Mouse (Mus musculus): ENCODE data around the gene Rnf212. TPM values are rescaled to one million over a fixed set of nuclear protein-coding genes. Genes with fewer than 3 reads are reported as not detected.

Gene Rnf212
- total and polyA plus RNA-seq, 3 experiments, result not detected

GRCm38 (mm10) chr5:108713691-108714090 lies 61.1 kb downstream of the Rnf212 start:
- Histone ChIP-seq H3K9ac (ENCODE audit: insufficient read depth, low read depth) (no peak overlapping the region), H3K27ac (ENCODE audit: insufficient read depth, low read depth) (no peak overlapping the region), H3K27me3 (replicated peaks) (peaks cover 24% of the 10 kb centered on the region), H3K9me3 (replicated peaks; ENCODE audit: low read length) (no peaks in the 10 kb centered on the region), H3K4me1 (ENCODE audit: control insufficient read depth in 1 of 2, insufficient read depth in 2 of 2) (0 out of 4 replicates have a peak, but pooled peaks cover 0 to 3% of the 10 kb centered on the region in 2 experiments), H3K36me3 (replicated peaks in 1 of 2; ENCODE audit: control insufficient read depth in 1 of 2, insufficient read depth in 1 of 2, low read length in 1 of 2) (no peaks in the 10 kb centered on the region), H3K4me3 (replicated peaks in 1 of 3; ENCODE audit: low read depth in 2 of 3, low read length in 2 of 3, poor library complexity in 1 of 3) (no peak overlapping the region), H3K4me2 (ENCODE audit: insufficient read depth, low read depth, poor library complexity, severe bottlenecking) (no peak overlapping the region), H3K79me2 (replicated peaks; ENCODE audit: control insufficient read depth, extremely low read depth, insufficient read depth, poor library complexity, severe bottlenecking) (no peaks in the 10 kb centered on the region)
- in situ Hi-C loops (cut with MboI; ENCODE audit: low pct_ligation_motif_present, low pct_unique_long_range_greater_than_20kb, low sequenced_read_pairs) (no loop called here), dilution Hi-C loops (cut with MboI; ENCODE audit: extremely low pct_ligation_motif_present, extremely low pct_unique_long_range_greater_than_20kb, low sequenced_read_pairs) (no loop called here)
- TF ChIP-seq CTCF (conservative IDR thresholded peaks at IDR 0.05 in 1 of 2, IDR thresholded peaks at IDR 0.05 in 1 of 2; ENCODE audit: low read depth in 2 of 2, low read length in 2 of 2), result no peak
- TF ChIP-seq ZKSCAN1 (IDR thresholded peaks at IDR 0.05; ENCODE audit: borderline replicate concordance, low read depth, low read length), result no peak
- TF ChIP-seq MAX (IDR thresholded peaks at IDR 0.05; ENCODE audit: low read length), result no peak
- no peak for TF ChIP-seq EP300 (IDR thresholded peaks at IDR 0.05; ENCODE audit: low read length)
- no peak for TF ChIP-seq USF1 (IDR thresholded peaks at IDR 0.05; ENCODE audit: low read depth, low read length)
- TF ChIP-seq ETS1 (conservative IDR thresholded peaks at IDR 0.05; ENCODE audit: low read depth, low read length), result no peak
- no peak for TF ChIP-seq HCFC1 (IDR thresholded peaks at IDR 0.05; ENCODE audit: low read depth, low read length)
- no peak for TF ChIP-seq JUN (IDR thresholded peaks at IDR 0.05; ENCODE audit: insufficient read depth, low read depth, low read length)
- no peak for TF ChIP-seq CHD1 (IDR thresholded peaks at IDR 0.05; ENCODE audit: low read depth, low read length)
- TF ChIP-seq JUND (conservative IDR thresholded peaks at IDR 0.05; ENCODE audit: low read depth, low read length), result no peak
- no peak for TF ChIP-seq UBTF (IDR thresholded peaks at IDR 0.05; ENCODE audit: low read depth, low read length)
- TF ChIP-seq USF2 (conservative IDR thresholded peaks at IDR 0.05; ENCODE audit: low read depth, low read length), result no peak
- TF ChIP-seq TBP (conservative IDR thresholded peaks at IDR 0.05; ENCODE audit: low read depth, low read length), result no peak
- DNase-seq (ENCODE audit: extremely low read depth), result no peak

DNA sequence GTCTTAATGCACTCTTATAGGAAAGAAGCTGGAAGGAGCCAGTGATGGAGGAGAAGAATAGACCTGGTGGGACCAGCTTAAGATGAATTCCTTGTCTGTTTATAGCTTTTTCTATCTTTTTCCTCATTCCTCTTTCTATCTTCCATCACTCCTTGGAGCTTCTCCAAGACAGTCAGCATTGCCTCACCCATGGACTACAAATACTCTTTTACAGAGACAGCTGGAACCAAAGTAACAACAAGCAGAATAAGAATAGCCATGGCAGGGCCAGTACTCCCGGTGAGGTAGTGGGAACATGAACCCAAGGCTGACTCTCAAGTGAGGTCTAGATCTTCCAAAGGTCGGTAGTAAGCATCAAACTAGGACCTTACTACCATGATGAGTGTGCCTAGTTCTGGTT lies 61.7 kb downstream of the Rnf212 start:
- Histone ChIP-seq H3K4me2 (ENCODE audit: insufficient read depth, low read depth, poor library complexity, severe bottlenecking) (no peak overlapping the region), H3K4me3 (replicated peaks in 1 of 3; ENCODE audit: low read depth in 2 of 3, low read length in 2 of 3, poor library complexity in 1 of 3) (no peak overlapping the region), H3K4me1 (ENCODE audit: control insufficient read depth in 1 of 2, insufficient read depth in 2 of 2) (0 out of 4 replicates have a peak, but pooled peaks cover 0 to under 1% of the 10 kb centered on the region in 2 experiments), H3K36me3 (replicated peaks in 1 of 2; ENCODE audit: control insufficient read depth in 1 of 2, insufficient read depth in 1 of 2, low read length in 1 of 2) (no peaks in the 10 kb centered on the region), H3K9ac (ENCODE audit: insufficient read depth, low read depth) (no peak overlapping the region), H3K9me3 (replicated peaks; ENCODE audit: low read length) (no peaks in the 10 kb centered on the region), H3K27ac (ENCODE audit: insufficient read depth, low read depth) (no peak overlapping the region), H3K27me3 (replicated peaks) (peaks cover 25% of the 10 kb centered on the region), H3K79me2 (replicated peaks; ENCODE audit: control insufficient read depth, extremely low read depth, insufficient read depth, poor library complexity, severe bottlenecking) (no peaks in the 10 kb centered on the region)
- DNase-seq (ENCODE audit: extremely low read depth), result no peak
- in situ Hi-C loops (cut with MboI; ENCODE audit: low pct_ligation_motif_present, low pct_unique_long_range_greater_than_20kb, low sequenced_read_pairs), result no loop called here
- TF ChIP-seq CHD1 (IDR thresholded peaks at IDR 0.05; ENCODE audit: low read depth, low read length) (no peak), CTCF (conservative IDR thresholded peaks at IDR 0.05 in 1 of 2, IDR thresholded peaks at IDR 0.05 in 1 of 2; ENCODE audit: low read depth in 2 of 2, low read length in 2 of 2) (no peak), PAX5 (IDR thresholded peaks at IDR 0.05; ENCODE audit: low read length) (no peak), USF2 (conservative IDR thresholded peaks at IDR 0.05; ENCODE audit: low read depth, low read length) (no peak), SMC3 (IDR thresholded peaks at IDR 0.05; ENCODE audit: low read depth, low read length) (no peak), RAD21 (IDR thresholded peaks at IDR 0.05; ENCODE audit: low read depth, low read length) (no peak), GABPA (IDR thresholded peaks at IDR 0.05; ENCODE audit: insufficient replicate concordance, low read depth, low read length) (no peak), ETS1 (conservative IDR thresholded peaks at IDR 0.05; ENCODE audit: low read depth, low read length) (no peak), MYC (IDR thresholded peaks at IDR 0.05; ENCODE audit: low read depth, low read length) (no peak), RCOR1 (conservative IDR thresholded peaks at IDR 0.05; ENCODE audit: low read depth, low read length) (no peak), ZNF384 (IDR thresholded peaks at IDR 0.05; ENCODE audit: low read depth, low read length) (no peak)
- dilution Hi-C loops (cut with MboI; ENCODE audit: extremely low pct_ligation_motif_present, extremely low pct_unique_long_range_greater_than_20kb, low sequenced_read_pairs), result no loop called here

All from CH12.LX (cell line).